Mouse (Mus musculus) cortical plate, adult 2 months (tissue): Measurements from ENCODE around the gene Matn1.

ENCODE experiments used
- CTCF ChIP-seq: fragments of 200-500 bp; IDR thresholded peaks from 2 replicates; pipeline ENCODE4 v1.5.1; 2011; ENCODE audit warnings: mild to moderate bottlenecking, control low read depth, low read length; ENCODE audit not compliant: insufficient read depth; ENCODE audit errors: extremely low read depth
- POLR2A ChIP-seq: fragments of 200-500 bp; IDR thresholded peaks from 2 replicates; pipeline ENCODE4 v1.6.1; 2011; ENCODE audit warnings: mild to moderate bottlenecking, low read length, control low read depth; ENCODE audit not compliant: insufficient read depth; ENCODE audit errors: extremely low read depth

GRCm38 (mm10) chr4:130944112-130944511, at the start of gene Matn1:
- TF ChIP-seq POLR2A (no peak), CTCF (no peak)
